Mouse (Mus musculus) G1E (cell line): Measurements from ENCODE around the gene Cyp2b13.
"Not testable (repeated sequence)": the region's sequence is repeated elsewhere in the genome, so short reads cannot be mapped to it uniquely, and the experiment has no call there.

Source experiments
- CTCF ChIP-seq: IDR thresholded peaks from 2 replicates; pipeline ENCODE4 v1.5.1; 2012; ENCODE audit warnings: low read depth, low read length, inconsistent platforms, mixed read lengths
- TAL1 ChIP-seq: conservative IDR thresholded peaks from 2 replicates; pipeline ENCODE4 v1.6.1; 2012; ENCODE audit warnings: low read depth, low read length, inconsistent platforms, mixed read lengths

DNA sequence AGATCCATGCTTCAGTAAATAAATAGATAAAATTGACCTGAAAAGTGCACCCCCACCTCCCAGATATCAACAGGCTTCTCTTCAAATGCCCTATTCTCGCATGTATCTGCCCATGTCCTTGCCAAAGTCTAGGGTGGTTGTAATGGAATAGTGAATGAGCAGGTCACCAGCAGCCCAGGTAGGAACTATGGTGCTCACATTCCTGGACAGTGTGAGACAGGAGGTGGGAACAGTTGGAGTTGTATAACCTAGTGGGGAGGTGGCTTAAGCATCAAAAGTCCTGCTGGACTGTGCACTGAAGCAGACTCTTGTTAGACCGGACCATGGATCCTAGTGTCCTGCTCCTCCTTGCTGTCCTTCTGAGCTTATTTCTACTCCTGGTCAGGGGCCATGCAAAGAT, at the start of gene Cyp2b13:
- TF ChIP-seq CTCF, TAL1: not testable (repeated sequence)
